Mouse (Mus musculus): ENCODE measurements at regions not wholly inside any gene's neighbourhood (a gene's known extent, or its start where the extent isn't known, plus 50 kb on each side); places are given as distances from the start of the nearest gene placed in this dataset.
"Not testable (repeated sequence)": the region's sequence is repeated elsewhere in the genome, so short reads cannot be mapped to it uniquely, and the experiment has no call there.

- TF ChIP-seq CTCF (conservative IDR thresholded peaks at IDR 0.05; ENCODE audit: insufficient read depth, insufficient read length, low read depth, low read length); POLR2A (IDR thresholded peaks at IDR 0.05; ENCODE audit: low read depth, low read length): not testable (repeated sequence)
Observed at GRCm38 (mm10) chr7:73254972-73255371, 120.3 kb upstream of the Rgma start.

Measured in kidney, adult 2 months (tissue).